Mouse (Mus musculus): ENCODE data around the gene Zmym2. TPM values are rescaled to one million over a fixed set of nuclear protein-coding genes. Genes with fewer than 3 reads are reported as not detected.

Zmym2 gene
- polyA plus RNA-seq, 1 experiment from 2014 or later: 62.5 TPM

DNA sequence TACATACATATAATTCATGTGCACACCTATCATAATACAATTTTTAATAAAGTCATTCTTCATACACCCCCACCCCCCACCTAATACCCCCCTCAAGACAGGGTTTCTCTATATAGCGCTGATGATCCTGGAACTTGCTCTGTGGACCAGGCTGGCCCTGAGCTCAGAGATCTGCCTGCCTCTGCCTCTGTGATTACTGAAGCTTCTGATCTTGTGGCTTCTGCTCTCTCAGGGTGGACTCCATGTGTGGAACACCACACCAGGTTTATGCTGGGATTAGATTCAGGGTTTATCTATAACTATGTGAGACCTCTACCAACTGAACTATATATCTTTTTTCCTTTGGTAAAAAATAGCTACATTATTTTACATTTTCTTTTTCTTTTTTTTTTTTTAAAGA is 10.1 kb downstream of the Zmym2 start:
- WGBS: 100% methylated on average over 1 of the region's 1 CpGs
- no peak overlapping the region for H3K4me3 ChIP-seq (ENCODE audit: low read depth, low read length)

DNA sequence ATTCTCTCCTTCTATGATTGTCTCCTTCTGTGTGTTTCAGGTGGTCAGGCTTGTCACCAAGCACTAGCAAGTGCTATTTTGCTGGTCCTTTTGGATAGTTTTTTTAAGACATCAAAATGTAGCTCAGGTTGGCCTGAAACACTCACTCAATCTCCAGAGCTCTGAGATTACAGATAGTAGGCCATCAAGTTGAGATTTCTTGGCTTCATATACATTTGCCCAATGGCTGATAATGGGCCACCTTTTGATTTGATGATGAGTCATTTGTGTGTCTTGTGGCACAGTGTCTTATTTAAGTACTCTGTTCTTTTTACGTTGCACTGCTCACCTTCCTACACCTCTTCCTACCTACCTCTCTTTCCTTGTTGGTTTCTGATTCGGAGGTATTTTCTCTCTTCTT is 11.0 kb downstream of the Zmym2 start:
- Histone ChIP-seq H3K27me3 (ENCODE audit: control insufficient read depth, insufficient read depth, low read length) (no peaks in the 10 kb centered on the region), H3K36me3 (ENCODE audit: control insufficient read depth, insufficient read depth, low read length) (peaks cover 11% of the 10 kb centered on the region), H3K9me3 (ENCODE audit: control insufficient read depth, low read length) (no peaks in the 10 kb centered on the region; the same call in 1 of the 2 replicates), H3K4me2 (no peak overlapping the region), H3K27ac (ENCODE audit: low read depth, low read length) (no peak overlapping the region), H3K9ac (ENCODE audit: low read length) (no peak overlapping the region), H3K4me1 (ENCODE audit: control insufficient read depth, insufficient read depth, low read length) (no peaks in the 10 kb centered on the region), H3K4me3 (ENCODE audit: low read depth, low read length) (no peak overlapping the region)
- 95% methylated on average over 2 of the region's 2 CpGs for WGBS
- ATAC-seq (ENCODE audit: low FRiP score) (no peak), DNase-seq (ENCODE audit: low spot score, missing footprints) (peak; percentile 79)

More for the DNA sequence above, 10.1 kb downstream of the Zmym2 start:
- no peak overlapping the region for H3K9ac ChIP-seq (ENCODE audit: low read length)
- no peaks in the 10 kb centered on the region for H3K27me3 ChIP-seq (ENCODE audit: control insufficient read depth, insufficient read depth, low read length)
- no peaks in the 10 kb centered on the region; the same call in 1 of the 2 replicates for H3K9me3 ChIP-seq (ENCODE audit: control insufficient read depth, low read length)
- no peak overlapping the region for H3K4me2 ChIP-seq
- DNase-seq (ENCODE audit: low spot score, missing footprints): peak; percentile 64
- no peak for ATAC-seq (ENCODE audit: low FRiP score)
- H3K27ac ChIP-seq (ENCODE audit: low read depth, low read length): no peak overlapping the region
- no peaks in the 10 kb centered on the region for H3K4me1 ChIP-seq (ENCODE audit: control insufficient read depth, insufficient read depth, low read length)
- H3K36me3 ChIP-seq (ENCODE audit: control insufficient read depth, insufficient read depth, low read length): peaks cover 13% of the 10 kb centered on the region

DNA sequence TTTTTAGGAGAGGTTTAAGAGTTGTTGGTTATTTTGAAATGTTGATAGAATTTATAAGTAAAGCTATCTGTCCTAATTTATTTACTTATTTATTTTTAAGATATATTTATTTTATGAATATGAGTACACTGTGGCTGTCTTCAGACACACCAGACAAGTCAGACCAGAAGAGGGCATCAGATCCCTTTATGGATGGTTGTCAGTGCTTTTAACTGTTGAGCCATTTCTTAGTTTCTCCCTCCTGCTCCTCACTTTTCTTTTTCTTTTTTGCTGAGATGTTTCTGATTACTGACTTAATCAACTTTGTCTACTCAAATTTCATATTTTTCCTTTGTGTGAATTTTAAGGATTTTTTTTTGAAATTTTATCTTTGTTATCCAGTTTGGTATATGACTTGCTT is 13.2 kb downstream of the Zmym2 start:
- no peak overlapping the region for H3K27ac ChIP-seq (ENCODE audit: low read depth, low read length)
- no peak overlapping the region for H3K4me2 ChIP-seq
- no peaks in the 10 kb centered on the region for H3K27me3 ChIP-seq (ENCODE audit: control insufficient read depth, insufficient read depth, low read length)
- no peaks in the 10 kb centered on the region; the same call in 1 of the 2 replicates for H3K9me3 ChIP-seq (ENCODE audit: control insufficient read depth, low read length)
- H3K4me1 ChIP-seq (ENCODE audit: control insufficient read depth, insufficient read depth, low read length): no peaks in the 10 kb centered on the region
- ATAC-seq (ENCODE audit: low FRiP score) (no peak), DNase-seq (ENCODE audit: low spot score, missing footprints) (peak; percentile 54)
- peaks cover 9% of the 10 kb centered on the region; the same call in 1 of the 2 replicates for H3K36me3 ChIP-seq (ENCODE audit: control insufficient read depth, insufficient read depth, low read length)
- no peak overlapping the region for H3K9ac ChIP-seq (ENCODE audit: low read length)
- no peak overlapping the region for H3K4me3 ChIP-seq (ENCODE audit: low read depth, low read length)

DNA sequence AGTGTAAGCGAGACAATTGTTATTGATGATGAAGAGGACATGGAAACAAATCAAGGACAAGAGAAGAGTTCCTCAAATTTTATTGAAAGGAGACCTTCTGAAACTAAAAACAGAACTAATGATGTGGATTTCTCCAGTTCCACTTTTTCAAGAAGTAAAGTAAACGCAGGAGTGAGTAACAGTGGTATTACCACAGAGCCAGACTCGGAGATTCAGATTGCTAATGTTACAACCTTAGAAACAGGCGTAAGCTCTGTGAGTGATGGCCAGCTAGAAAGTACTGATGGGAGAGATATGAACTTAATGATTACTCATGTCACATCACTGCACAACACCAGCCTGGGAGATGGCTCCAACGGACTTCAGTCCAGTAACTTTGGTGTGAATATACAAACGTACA is 16.6 kb downstream of the Zmym2 start:
- Histone ChIP-seq H3K9me3 (ENCODE audit: control insufficient read depth, low read length) (no peaks in the 10 kb centered on the region), H3K36me3 (ENCODE audit: control insufficient read depth, insufficient read depth, low read length) (peaks cover 8% of the 10 kb centered on the region), H3K4me1 (ENCODE audit: control insufficient read depth, insufficient read depth, low read length) (no peaks in the 10 kb centered on the region), H3K27me3 (ENCODE audit: control insufficient read depth, insufficient read depth, low read length) (no peaks in the 10 kb centered on the region), H3K4me3 (ENCODE audit: low read depth, low read length) (no peak overlapping the region), H3K4me2 (no peak overlapping the region), H3K27ac (ENCODE audit: low read depth, low read length) (no peak overlapping the region), H3K9ac (ENCODE audit: low read length) (no peak overlapping the region)
- peak; percentile 65 for DNase-seq (ENCODE audit: low spot score, missing footprints)
- no peak for ATAC-seq (ENCODE audit: low FRiP score)
- WGBS: 94% methylated on average over 6 of the region's 6 CpGs

DNA sequence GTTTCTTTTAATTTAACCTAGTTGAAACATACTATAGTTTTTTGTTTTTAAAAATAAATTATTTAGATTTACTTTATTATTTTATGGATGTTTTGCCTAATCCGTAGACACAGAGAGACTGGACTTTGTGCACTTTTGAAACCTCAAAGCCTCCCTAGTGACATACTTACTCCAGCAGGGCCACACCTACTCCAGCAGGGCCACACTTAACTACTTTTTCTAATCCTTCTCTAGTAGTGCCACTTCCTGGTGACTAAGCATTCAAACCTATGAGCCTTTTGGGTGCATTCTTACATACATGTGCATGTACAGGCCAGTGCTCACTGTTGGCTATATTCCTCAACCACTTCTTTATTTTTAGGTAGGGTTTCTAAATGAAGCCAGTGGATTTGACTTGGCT is 19.2 kb downstream of the Zmym2 start:
- no peaks in the 10 kb centered on the region for H3K4me1 ChIP-seq (ENCODE audit: control insufficient read depth, insufficient read depth, low read length)
- ATAC-seq (ENCODE audit: low FRiP score) (no peak), DNase-seq (ENCODE audit: low spot score, missing footprints) (no peak)
- no peak overlapping the region for H3K9ac ChIP-seq (ENCODE audit: low read length)
- no peak overlapping the region for H3K27ac ChIP-seq (ENCODE audit: low read depth, low read length)
- H3K9me3 ChIP-seq (ENCODE audit: control insufficient read depth, low read length): no peaks in the 10 kb centered on the region
- peaks cover 8% of the 10 kb centered on the region for H3K36me3 ChIP-seq (ENCODE audit: control insufficient read depth, insufficient read depth, low read length)
- H3K27me3 ChIP-seq (ENCODE audit: control insufficient read depth, insufficient read depth, low read length): no peaks in the 10 kb centered on the region
- H3K4me2 ChIP-seq: no peak overlapping the region
- WGBS: 98% methylated on average over 1 of the region's 1 CpGs
- no peak overlapping the region for H3K4me3 ChIP-seq (ENCODE audit: low read depth, low read length)

DNA sequence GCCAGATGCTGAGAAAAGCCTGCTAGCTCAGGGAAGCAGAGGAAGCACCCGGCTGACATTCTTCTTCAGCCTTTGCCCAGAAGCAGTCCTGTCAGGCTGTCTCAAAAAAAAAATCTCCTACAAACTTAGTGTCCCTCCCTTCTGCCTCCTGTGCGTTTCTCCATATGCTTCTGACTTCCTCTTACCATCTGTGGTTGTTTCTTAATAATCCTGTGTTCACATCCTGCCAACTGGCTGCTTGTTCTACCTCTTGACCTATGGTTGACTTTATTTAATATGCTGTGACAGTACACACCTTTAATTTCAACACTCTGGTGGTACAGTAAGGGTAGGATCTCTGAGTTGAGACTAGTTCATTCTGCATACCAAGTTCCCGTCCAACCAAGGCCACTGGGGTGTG is 32.1 kb downstream of the Zmym2 start:
- H3K27ac ChIP-seq (ENCODE audit: low read depth, low read length): no peak overlapping the region
- H3K9ac ChIP-seq (ENCODE audit: low read length): no peak overlapping the region
- no peak for ATAC-seq (ENCODE audit: low FRiP score)
- 80% methylated on average over 3 of the region's 3 CpGs for WGBS
- no peak overlapping the region for H3K4me2 ChIP-seq
- no peaks in the 10 kb centered on the region for H3K4me1 ChIP-seq (ENCODE audit: control insufficient read depth, insufficient read depth, low read length)
- H3K27me3 ChIP-seq (ENCODE audit: control insufficient read depth, insufficient read depth, low read length): no peaks in the 10 kb centered on the region
- no peak overlapping the region for H3K4me3 ChIP-seq (ENCODE audit: low read depth, low read length)
- H3K36me3 ChIP-seq (ENCODE audit: control insufficient read depth, insufficient read depth, low read length): no peaks in the 10 kb centered on the region; the same call in 1 of the 2 replicates
- DNase-seq (ENCODE audit: low spot score, missing footprints): no peak
- no peaks in the 10 kb centered on the region for H3K9me3 ChIP-seq (ENCODE audit: control insufficient read depth, low read length)

DNA sequence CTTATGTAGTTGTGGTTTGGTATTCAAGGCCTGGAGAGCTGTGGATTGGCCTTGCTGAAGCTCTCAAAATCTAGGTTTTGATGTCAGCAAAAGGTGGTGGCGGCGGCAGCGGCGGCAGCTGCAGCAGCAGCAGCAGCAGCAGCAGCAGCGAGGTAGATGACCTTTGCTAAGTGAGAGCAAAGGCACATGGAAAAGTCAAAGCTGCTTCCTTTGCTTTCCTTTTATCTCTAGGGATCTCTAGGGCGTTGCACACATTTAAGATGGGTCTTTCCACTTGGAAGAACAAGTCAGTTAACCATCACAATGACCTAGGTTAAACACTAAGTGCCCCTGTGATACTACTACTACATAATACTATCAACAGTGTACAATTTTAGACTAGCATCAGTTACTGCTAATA is 49.0 kb downstream of the Zmym2 start:
- peaks cover 2% of the 10 kb centered on the region; the same call in 1 of the 2 replicates for H3K36me3 ChIP-seq (ENCODE audit: control insufficient read depth, insufficient read depth, low read length)

DNA sequence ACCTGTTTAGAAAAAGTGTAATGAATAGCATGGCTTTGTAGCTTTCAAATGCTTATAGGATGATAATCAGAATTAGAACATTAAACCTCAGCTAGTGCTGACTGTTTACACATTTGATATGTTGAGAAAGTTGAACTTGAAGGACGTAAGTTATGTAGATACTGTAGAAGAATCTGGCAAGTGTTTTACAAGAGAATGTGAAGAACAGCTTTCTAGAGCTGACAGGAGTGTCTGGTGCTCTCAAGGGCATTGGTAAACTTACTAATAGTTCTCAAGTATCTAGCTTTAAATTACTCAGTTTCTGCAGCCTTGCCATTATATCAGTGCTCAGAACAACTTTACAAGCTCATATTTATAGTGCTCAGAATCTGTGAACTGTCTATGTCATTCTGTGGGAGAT is 53.5 kb downstream of the Zmym2 start:
- no peaks in the 10 kb centered on the region for H3K27me3 ChIP-seq (ENCODE audit: control insufficient read depth, insufficient read depth, low read length)
- no peaks in the 10 kb centered on the region for H3K4me1 ChIP-seq (ENCODE audit: control insufficient read depth, insufficient read depth, low read length)
- no peaks in the 10 kb centered on the region for H3K9me3 ChIP-seq (ENCODE audit: control insufficient read depth, low read length)
- H3K9ac ChIP-seq (ENCODE audit: low read length): no peak overlapping the region
- no peak overlapping the region for H3K4me3 ChIP-seq (ENCODE audit: low read depth, low read length)
- H3K4me2 ChIP-seq: no peak overlapping the region
- H3K36me3 ChIP-seq (ENCODE audit: control insufficient read depth, insufficient read depth, low read length): peaks cover 15% of the 10 kb centered on the region
- ATAC-seq (ENCODE audit: low FRiP score): no peak
- no peak overlapping the region for H3K27ac ChIP-seq (ENCODE audit: low read depth, low read length)
- no peak for DNase-seq (ENCODE audit: low spot score, missing footprints)
- 98% methylated on average over 1 of the region's 1 CpGs for WGBS

More for the DNA sequence above, 49.0 kb downstream of the Zmym2 start:
- WGBS: 88% methylated on average over 6 of the region's 6 CpGs
- H3K4me1 ChIP-seq (ENCODE audit: control insufficient read depth, insufficient read depth, low read length): no peaks in the 10 kb centered on the region
- no peak overlapping the region for H3K9ac ChIP-seq (ENCODE audit: low read length)
- H3K4me3 ChIP-seq (ENCODE audit: low read depth, low read length): no peak overlapping the region
- ATAC-seq (ENCODE audit: low FRiP score): no peak
- H3K4me2 ChIP-seq: no peak overlapping the region
- DNase-seq (ENCODE audit: low spot score, missing footprints): no peak
- H3K9me3 ChIP-seq (ENCODE audit: control insufficient read depth, low read length): no peaks in the 10 kb centered on the region
- H3K27me3 ChIP-seq (ENCODE audit: control insufficient read depth, insufficient read depth, low read length): no peaks in the 10 kb centered on the region
- H3K27ac ChIP-seq (ENCODE audit: low read depth, low read length): no peak overlapping the region

DNA sequence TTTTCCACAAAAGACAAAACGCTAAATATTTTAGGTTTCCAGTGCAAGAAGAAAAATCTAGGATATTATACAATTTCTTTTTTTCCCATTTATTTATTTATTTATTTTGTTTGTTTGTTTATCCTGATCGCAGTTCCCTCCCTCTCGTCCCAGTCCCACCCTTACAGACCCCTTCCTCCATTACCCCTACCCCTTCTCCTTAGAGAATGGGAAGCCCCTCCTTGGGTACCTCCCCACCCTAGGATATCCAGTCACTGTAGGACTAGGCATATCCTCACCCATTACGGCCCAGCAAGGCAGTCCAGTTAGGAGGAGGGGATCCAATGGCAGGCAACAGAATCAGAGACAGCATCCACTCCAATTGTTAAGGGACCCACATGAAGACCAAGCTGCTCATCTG is 66.5 kb downstream of the Zmym2 start:
- DNase-seq (ENCODE audit: low spot score, missing footprints) (peak; percentile 69), ATAC-seq (ENCODE audit: low FRiP score) (no peak)
- H3K36me3 ChIP-seq (ENCODE audit: control insufficient read depth, insufficient read depth, low read length): peaks cover 24% of the 10 kb centered on the region
- WGBS: 90% methylated on average over 4 of the region's 4 CpGs
- H3K4me3 ChIP-seq (ENCODE audit: low read depth, low read length): no peak overlapping the region
- no peaks in the 10 kb centered on the region for H3K9me3 ChIP-seq (ENCODE audit: control insufficient read depth, low read length)
- no peak overlapping the region for H3K4me2 ChIP-seq
- no peak overlapping the region for H3K9ac ChIP-seq (ENCODE audit: low read length)
- no peak overlapping the region for H3K27ac ChIP-seq (ENCODE audit: low read depth, low read length)
- H3K4me1 ChIP-seq (ENCODE audit: control insufficient read depth, insufficient read depth, low read length): no peaks in the 10 kb centered on the region
- H3K27me3 ChIP-seq (ENCODE audit: control insufficient read depth, insufficient read depth, low read length): no peaks in the 10 kb centered on the region

DNA sequence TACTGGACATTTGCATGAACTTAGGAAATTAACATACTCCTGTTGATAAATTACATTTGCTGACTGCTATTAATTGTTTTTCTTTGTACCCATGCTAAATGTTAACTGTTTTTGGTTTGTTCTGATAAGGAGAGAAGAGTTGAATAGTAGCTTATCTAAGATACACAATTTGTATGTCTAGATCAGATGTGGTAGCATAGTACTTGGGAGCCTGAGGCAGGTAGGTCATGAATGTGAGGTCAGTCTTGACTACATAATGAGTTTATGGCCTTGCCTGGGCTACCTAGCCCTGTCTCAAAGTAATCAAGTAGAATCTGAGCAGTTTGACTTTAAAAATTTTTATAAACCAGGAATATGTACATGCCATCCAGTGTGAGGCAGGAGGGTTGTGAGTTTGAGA is 67.9 kb downstream of the Zmym2 start:
- Histone ChIP-seq H3K27ac (ENCODE audit: low read depth, low read length) (no peak overlapping the region), H3K27me3 (ENCODE audit: control insufficient read depth, insufficient read depth, low read length) (no peaks in the 10 kb centered on the region), H3K36me3 (ENCODE audit: control insufficient read depth, insufficient read depth, low read length) (peaks cover 20% of the 10 kb centered on the region), H3K4me1 (ENCODE audit: control insufficient read depth, insufficient read depth, low read length) (no peaks in the 10 kb centered on the region), H3K9ac (ENCODE audit: low read length) (no peak overlapping the region), H3K4me2 (no peak overlapping the region), H3K9me3 (ENCODE audit: control insufficient read depth, low read length) (no peaks in the 10 kb centered on the region), H3K4me3 (ENCODE audit: low read depth, low read length) (no peak overlapping the region)
- no peak for ATAC-seq (ENCODE audit: low FRiP score)
- DNase-seq (ENCODE audit: low spot score, missing footprints): peak; percentile 31
